Mouse (Mus musculus): Measurements from ENCODE around the gene Exo1. TPM values are rescaled to one million over a fixed set of nuclear protein-coding genes. Genes with fewer than 3 reads are reported as not detected.

The Exo1 gene
- total RNA-seq (2015; ENCODE audit: low replicate concordance): 6.7 and 25.0 TPM in 2 replicates
- total RNA-seq (2017; ENCODE audit: low replicate concordance): 9.8 and 19.7 TPM in 2 replicates

DNA sequence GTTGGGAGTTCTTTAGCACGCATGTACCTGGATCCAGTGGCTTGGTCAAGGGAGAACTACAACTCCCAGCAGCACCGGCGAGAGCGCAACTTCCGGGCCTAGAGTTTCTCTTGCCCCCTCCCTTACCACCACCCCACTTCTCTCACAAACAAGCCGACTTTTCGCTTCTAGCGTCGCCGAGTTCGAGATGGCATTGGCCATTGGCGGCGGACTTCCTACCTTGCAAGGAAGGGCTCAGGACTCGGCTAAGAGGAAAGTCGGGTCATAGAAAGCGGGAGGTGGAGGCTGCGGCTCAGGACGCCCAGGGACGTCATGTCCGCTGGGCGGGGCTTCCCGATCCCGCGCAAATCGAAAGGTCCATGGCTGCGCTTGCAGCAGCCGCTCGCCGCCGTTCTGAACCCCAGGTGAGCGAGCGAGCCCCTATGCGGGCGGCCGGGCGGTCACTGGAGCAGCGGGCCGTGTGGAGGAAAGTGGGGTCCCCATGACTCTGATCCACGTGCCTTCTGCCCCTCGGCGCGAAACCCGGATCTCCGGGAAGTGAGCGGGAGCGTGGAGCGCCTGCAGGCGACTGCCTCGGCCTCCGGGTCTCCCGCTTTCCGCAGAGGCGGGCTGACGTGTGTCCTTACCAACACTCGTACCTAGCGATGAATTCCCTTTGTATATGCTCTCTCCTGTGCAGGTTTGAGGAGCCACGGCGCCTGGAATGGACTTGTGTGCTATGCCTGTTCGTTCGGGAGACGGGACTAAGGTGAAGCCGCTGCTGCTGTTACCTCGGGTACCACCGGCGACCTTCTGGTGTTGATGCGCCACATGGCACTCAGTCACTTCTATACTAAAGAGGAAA lies at the start of gene Exo1:
Gene Exo1, plus strand, starts transcription at position 129 of the 844 bp plus-strand sequence.
- peak; percentile 99 for ATAC-seq (replicated peaks; ENCODE audit: low FRiP score, poor library complexity, severe bottlenecking)

DNA sequence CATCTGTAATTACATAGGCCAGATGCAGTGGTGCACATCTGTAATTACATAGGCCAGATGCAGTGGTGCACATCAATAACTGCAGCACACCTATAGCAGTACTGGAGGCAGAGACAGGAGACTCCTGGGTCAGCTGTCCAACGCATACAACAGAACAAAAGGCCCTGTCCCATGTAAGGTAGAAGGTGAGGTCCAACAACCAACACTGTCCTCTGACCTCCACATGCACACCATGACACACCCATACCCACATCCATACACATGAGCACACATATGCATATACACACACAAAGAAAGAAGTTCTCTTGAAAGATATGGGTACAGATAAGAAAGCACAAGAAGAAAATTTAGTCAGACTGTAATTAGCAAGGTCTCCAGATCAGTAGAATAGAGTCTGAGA lies 24.9 kb upstream of the Exo1 start:
- ATAC-seq (replicated peaks; ENCODE audit: low FRiP score, poor library complexity, severe bottlenecking): no peak

DNA sequence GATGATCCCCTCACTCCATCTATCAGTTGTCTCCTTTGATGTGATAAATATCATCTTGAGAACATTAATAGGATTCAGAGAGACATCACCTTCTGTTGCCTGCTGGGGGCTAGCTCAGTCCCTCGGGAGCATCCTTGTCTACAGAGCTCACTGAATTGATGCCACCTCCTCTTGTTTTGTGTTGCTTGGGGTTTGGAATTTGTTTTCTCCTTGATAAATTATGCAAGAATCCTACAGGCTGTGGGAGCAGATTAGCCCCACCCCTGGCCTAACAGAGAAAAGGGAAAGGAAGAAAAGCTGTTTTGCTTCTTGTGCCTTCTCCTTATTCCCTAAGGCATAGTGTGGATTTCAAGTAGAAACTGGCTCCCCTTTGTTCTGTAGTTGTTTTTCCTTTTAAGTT lies 13.3 kb upstream of the Exo1 start:
- ATAC-seq (replicated peaks; ENCODE audit: low FRiP score, poor library complexity, severe bottlenecking): no peak

DNA sequence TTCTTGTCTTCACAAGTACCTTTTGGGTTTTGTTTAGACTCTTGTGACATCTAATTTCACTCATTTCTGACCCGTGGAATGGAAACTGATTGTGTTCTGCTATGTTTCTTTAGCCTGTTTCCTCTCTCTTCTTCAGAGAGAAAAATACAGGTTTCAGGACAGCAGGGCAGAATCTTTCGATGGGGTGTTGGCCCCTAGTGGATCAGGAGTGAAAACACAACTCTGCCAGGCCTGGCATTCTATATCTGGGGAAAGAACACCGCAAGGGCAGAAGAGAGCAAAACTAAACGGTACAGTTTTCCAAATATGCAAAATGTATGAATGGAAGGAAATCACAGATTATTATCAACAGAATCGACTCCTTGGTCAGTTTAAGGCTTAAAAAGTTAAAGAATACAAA lies 12.8 kb upstream of the Exo1 start:
- ATAC-seq (replicated peaks; ENCODE audit: low FRiP score, poor library complexity, severe bottlenecking): no peak

DNA sequence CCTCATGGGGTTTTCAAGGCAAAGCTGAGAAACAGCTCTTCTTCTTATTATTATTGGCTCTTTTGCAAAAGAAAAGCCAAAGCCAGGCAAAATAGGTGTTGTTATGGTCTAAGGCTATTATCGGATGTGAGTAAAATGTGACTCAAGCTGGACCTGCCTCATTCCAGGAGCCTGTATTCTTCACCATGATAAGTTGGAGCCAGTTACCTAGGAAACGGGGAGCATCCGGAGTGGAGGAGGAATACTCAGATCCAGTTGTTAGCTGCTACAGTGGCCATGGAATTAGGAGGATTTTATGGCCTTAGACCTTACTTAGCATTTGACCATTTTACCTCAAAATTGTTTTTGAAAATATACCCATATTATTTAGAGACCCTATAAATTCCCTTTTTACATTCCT lies 9.7 kb upstream of the Exo1 start:
- ATAC-seq (replicated peaks; ENCODE audit: low FRiP score, poor library complexity, severe bottlenecking): no peak

DNA sequence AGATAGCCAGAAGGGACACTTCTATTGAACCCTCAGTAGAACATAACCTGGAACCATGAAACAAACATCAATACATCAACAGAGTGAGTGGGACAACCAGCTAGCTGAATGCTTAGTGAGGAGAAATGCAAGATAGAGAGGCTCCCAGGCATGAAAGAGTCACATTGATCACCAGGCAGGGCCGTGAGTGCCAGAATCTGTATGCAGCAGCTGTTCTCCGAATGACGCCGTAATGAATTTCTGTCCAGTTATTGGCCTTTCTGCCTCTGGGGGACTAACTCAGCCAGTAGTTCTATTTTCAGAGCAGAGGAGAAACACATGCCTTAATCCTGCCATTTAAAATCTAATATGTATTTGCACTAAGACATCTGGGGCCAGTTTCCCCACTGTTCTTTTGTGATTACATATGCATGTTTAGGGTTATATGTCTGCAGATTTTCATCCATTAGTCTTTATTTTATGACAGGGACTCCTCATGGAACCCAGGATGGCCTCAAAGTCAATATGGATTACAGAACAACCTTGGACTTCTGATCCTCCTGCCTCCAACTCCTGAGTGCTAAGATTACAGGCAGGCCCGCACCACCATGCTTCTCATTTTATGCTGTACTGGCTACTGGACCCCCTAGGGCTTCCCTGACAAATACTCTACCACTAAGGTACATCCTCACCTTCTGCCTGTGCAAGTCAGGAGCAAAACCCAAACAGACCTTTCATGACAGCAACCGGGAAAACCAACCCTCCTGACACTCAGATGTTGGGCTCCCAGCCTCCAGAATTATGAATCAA lies 8.2 kb upstream of the Exo1 start:
- no peak for ATAC-seq (replicated peaks; ENCODE audit: low FRiP score, poor library complexity, severe bottlenecking)

DNA sequence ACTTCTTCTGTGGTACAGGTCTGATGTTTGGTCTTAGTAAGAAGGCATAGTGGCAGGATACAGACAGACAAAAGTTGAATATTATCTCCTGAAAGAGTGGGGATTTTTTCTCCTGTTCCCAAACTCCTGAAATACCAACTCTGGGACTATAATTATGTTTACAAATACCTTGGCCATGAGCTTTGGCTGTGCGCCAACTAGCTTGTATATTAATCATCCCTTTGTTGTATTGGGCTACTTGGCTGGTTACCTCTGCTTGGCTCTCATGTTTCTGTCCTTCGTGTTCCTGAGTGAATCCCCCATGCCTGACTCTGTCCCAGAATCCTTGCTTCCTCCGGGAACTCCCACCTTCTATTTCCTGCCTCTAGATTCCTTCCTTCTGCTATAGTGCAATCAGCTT lies 3.0 kb downstream of the Exo1 start:
- ATAC-seq (replicated peaks; ENCODE audit: low FRiP score, poor library complexity, severe bottlenecking): no peak

DNA sequence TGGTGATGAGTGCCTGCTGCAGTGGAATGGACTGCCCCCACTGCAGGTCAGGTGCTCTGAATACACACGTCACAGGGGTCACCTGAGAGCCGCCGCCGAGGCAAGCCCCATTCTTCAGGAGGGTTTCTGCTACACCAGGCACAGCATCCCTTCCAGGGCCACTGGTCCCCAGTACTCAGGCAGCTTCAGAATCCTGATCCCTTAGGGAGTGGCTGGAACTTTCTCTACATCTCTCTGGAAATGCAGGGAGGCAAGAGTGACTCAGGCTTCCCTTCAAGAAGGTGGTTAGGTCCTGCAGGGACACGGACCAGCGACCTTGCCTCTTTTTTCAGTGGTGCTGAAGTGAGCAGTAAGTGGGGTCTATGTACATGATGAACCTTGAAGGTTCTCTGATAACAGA lies 12.9 kb downstream of the Exo1 start:
- ATAC-seq (replicated peaks; ENCODE audit: low FRiP score, poor library complexity, severe bottlenecking): no peak

DNA sequence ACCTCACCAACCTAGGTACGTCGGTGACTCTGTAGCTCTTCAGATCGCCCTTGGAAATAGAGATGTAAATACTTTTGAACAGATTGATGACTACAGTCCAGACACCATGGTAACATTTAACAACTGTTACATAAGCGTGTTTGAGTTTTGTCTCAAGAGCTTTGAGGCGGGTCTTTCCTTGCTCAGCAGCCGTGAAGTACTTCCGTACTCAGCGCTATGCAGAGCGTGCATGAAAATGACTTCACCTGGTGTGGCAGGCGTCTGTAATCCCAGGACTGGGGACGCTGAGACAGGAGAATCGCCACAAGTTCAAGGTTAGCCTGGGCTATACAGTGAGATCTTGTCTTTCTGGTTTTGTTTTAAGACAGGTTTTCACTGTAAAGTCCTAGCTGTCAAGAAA lies 13.3 kb downstream of the Exo1 start:
- ATAC-seq (replicated peaks; ENCODE audit: low FRiP score, poor library complexity, severe bottlenecking): no peak

DNA sequence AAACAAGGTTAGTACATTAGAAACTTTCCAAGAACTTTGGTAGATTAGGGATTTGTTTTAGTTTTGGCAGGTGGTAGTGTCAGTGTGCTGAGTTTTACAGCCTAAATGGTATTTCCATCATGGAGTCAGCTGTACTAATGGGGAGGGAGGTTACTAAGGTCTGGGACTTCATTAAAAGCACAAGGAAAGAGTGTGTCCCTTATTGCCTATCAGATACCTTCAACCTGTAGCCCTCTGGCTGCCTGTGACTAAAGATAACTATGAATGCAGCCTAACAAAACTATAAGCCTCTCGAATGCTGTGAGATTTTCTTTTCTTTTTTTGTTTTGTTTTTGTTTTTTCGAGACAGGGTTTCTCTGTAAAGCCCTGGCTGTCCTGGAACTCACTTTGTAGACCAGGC lies 30.8 kb downstream of the Exo1 start:
- ATAC-seq (replicated peaks; ENCODE audit: low FRiP score, poor library complexity, severe bottlenecking): no peak

DNA sequence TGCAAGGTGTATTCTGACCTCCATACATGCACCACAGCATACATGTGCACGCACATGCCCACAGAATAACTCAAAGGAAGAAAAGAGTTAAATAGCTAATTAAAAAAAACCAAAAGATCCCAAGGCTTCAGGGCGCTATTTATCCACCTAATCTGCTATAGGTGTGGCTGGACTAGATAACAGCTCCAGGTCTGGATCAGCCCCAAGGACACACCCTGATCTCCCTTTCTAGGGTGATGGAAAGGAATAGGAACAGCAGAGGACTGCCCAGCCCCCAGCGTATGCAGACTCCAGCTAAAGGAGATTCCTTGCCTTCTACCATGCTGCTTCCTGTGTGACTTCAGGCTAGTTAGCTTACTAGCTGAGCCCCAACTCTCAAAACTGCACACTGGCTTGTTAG lies 31.7 kb downstream of the Exo1 start:
- ATAC-seq (replicated peaks; ENCODE audit: low FRiP score, poor library complexity, severe bottlenecking): no peak

DNA sequence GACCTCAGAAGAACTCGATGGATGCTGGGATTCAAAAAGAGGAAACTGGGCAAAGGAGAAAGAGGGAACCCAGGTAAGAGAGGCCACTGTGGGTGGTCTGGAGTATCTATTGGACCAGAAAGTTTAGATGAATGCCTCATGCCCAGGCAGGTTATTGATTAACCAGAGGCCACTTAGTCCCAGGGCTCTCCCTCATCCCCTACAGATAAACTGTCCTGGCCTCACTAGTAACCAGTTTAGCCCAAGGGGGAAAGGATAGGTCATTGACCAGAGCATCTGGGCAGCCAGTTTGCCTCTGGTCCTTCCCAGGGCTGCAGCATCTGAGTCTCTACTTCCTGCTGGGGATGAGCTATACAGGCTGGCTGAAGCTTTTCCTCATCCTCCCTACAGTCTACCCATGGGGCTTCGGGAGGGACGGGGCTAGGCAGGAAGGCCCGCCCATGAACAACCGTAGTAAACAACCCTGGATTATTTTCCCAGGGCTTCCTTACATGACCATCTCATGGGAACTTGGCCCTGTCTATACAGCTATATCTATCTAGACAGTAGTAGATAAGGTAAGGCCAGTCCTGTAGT lies 33.4 kb downstream of the Exo1 start:
- ATAC-seq (replicated peaks; ENCODE audit: low FRiP score, poor library complexity, severe bottlenecking): no peak

DNA sequence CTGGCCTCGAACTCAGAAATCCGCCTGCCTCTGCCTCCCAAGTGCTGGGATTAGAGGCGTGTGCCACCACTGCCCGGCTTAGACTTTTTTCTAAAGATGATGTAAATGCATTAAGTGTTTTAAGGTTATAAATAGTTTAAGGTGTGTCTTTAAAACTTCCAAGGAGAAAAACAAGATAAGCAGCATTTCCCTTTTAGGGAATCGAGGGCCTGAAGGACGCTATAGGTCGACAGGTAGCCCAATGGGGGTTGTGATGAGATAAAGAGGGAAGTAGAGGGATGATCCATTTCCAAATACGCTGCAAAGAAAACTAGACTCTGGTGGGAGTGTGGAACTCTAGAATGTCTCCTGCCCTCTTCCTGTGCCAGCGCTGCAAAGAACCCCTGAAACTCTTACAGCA lies 39.6 kb downstream of the Exo1 start, which contains the start of gene Gm38100:
Gene Gm38100, plus strand, starts transcription at position 301 of the 400 bp plus-strand sequence.
- no peak for ATAC-seq (replicated peaks; ENCODE audit: low FRiP score, poor library complexity, severe bottlenecking)

DNA sequence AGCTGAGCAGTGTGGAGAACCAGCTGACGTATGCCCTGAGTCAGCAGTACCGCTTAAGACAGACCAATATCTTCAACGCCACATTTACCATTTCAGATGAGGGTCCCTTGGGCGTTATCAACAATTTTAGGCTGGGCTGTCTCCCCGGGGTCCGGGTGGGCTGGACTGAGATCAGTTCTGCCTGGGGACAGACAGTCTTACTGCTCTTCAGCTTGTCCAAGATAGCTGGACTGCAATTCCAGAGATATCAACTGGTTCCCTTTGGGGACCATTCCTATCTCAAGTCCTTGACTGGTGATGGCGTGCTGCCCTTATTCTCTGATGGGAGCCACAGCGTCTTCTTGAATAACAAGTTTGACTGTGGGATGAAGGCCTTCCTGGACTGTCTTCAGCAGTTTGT lies 40.7 kb downstream of the Exo1 start:
- ATAC-seq (replicated peaks; ENCODE audit: low FRiP score, poor library complexity, severe bottlenecking): no peak

DNA sequence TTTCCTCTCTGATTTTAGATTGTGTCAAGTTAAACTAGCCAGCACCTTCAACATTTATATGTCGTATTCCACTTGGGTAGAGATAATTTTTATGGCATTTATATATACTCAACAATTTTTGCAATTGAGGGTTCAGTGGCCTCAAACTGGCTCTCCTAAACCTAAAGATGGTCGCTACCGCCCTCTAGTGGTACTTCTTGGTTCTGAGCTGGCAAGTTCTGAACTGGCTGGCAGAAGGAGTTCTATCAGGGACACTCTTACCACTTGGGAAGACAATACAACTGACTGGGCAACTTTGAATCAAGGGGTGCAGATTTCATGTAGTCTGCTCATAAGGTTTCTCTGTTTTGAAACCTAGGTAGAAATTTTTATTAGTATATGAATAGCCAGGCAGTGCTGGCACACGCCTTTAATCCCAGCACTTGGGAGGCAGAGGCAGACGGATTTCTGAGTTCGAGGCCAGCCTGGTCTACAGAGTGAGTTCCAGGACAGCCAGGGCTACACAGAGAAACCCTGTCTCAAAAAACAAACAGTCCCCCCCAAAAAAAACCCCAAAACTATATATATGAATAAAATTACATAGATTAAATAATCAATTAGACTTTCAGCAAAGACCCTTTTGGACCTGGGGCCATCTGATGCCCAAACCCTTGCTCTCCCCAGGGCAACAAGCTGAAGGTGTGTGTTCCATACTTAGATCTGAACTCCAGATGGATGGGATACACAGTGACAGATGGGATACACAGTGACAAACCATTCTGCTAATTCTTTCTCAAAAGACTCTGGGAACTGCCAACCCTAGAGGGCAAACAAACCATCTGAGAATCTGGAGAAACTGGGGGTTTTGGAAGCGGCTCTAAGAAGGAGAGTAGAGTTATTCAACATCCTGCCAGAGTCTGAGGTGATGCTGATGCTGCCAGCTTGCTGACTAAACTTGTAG lies 43.7 kb downstream of the Exo1 start:
- peak; percentile 86 for ATAC-seq (replicated peaks; ENCODE audit: low FRiP score, poor library complexity, severe bottlenecking)

DNA sequence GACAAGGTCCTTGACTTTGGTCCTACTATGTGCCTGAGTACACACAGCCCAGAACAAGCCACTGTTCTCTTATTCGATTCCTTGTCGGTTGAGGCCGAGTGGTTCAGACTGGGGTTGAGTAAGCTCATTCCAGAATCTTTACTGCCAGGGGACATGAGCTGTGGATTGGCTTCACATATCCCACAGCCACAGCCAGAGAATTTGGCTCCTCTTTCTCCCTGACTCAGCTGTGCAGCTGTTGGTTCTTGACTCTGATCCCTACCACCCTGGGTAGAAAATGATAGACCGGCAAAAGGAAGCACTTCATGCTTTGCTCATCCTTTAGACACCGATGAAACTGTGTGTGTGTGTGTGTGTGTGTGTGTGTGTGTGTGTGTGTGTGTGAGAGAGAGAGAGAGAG lies 51.0 kb downstream of the Exo1 start:
- no peak for ATAC-seq (replicated peaks; ENCODE audit: low FRiP score, poor library complexity, severe bottlenecking)

DNA sequence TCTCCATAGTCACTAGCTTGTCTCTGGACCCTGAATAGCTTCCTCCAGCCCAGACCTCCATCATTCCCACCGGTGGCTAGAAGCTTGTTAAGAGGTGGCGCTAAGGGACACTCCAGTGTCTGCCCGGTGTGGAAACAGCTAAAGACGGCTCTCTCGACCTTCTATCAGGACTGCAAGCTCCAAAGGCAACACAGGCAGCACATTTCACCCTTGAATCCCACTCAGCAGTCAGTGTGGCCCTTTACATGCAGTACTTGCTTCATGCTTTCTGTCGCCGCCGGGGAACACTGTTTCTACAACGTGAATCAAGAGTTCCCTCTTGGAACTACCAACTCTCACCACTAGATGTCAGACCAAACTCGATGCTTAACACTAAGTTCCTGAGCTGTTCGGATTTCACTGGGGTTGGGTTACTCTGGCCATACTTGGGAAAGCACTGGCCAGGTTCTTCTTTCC lies 55.9 kb downstream of the Exo1 start:
- ATAC-seq (replicated peaks; ENCODE audit: low FRiP score, poor library complexity, severe bottlenecking): peak; percentile 52; the same call in 1 of the 2 replicates

DNA sequence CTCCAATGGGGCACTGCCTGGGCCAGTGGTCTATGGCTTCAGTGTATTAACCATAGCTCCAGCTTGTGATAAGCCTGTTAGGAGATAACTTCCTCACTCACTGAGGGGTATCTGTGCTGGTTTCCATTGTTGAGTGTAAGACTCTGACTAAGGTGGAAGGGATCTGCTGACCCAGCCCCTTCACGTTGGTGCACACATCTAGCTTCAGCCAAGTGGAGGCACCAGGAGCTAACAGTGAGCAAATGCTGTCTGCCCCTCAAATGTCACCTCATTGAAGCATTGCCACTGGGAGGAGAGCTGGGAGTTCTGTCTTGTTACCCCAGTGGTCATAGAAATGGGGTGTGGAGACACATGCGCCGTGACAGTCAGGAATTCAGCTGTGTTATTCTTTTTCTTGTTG lies 58.4 kb downstream of the Exo1 start:
- ATAC-seq (replicated peaks; ENCODE audit: low FRiP score, poor library complexity, severe bottlenecking): no peak

DNA sequence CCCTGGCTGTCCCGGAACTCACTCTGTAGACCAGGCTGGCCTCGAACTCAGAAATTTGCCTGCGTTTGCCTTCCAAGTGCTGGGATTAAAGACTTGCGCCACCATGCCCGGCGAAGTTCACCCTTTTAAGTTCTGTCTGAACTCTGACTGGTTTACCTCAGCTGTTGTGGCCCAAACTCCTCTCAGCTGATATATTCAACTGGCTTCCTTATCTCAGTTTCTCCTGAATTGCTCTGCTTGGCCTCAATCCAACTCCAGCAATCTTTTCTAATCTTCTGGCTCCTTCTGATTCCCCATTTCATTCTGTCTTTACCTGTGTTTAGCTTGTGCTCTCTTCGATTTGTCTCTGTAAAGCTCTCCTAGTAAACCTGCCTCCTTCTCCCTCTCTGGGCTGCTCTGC lies 62.8 kb downstream of the Exo1 start:
- ATAC-seq (replicated peaks; ENCODE audit: low FRiP score, poor library complexity, severe bottlenecking): no peak
